Mouse (Mus musculus): Measurements from ENCODE around the gene Cops3.

Cops3 gene

GRCm38 (mm10) chr11:59777259-59777658 lies 62.4 kb downstream of the Cops3 start:
- DNase-seq (ENCODE audit: low spot score), result no peak

- no peak for DNase-seq (ENCODE audit: low spot score)
Measured at GRCm38 (mm10) chr11:59775435-59776148, 64.0 kb downstream of the Cops3 start.

GRCm38 (mm10) chr11:59774522-59774921 lies 65.1 kb downstream of the Cops3 start:
- no peak for DNase-seq (ENCODE audit: low spot score)

- DNase-seq (ENCODE audit: low spot score), result no peak
Measured at GRCm38 (mm10) chr11:59772902-59773301, 66.7 kb downstream of the Cops3 start.

- DNase-seq (ENCODE audit: low spot score), result no peak
Measured at GRCm38 (mm10) chr11:59772291-59772690, 67.3 kb downstream of the Cops3 start.

- DNase-seq (ENCODE audit: low spot score), result no peak
Measured at GRCm38 (mm10) chr11:59770753-59771152, 68.9 kb downstream of the Cops3 start.

GRCm38 (mm10) chr11:59769738-59770137 lies 69.9 kb downstream of the Cops3 start:
- DNase-seq (ENCODE audit: low spot score), result no peak

- no peak for DNase-seq (ENCODE audit: low spot score)
Measured at GRCm38 (mm10) chr11:59769307-59769706, 70.3 kb downstream of the Cops3 start.

Measured in yolk sac, embryonic 10.5 days (tissue).